Mouse (Mus musculus) midbrain, postnatal 0 days (tissue): ENCODE measurements around the gene Gsdma2. TPM values are rescaled to one million over a fixed set of nuclear protein-coding genes. Genes with fewer than 3 reads are reported as not detected.

Experiments used
- ATAC-seq: fragments of 200-750 bp; cut with Nextera tagmentation; 2 replicates; pipeline ENCODE4 v1.8.0; 2017; ENCODE audit warnings: moderate number of reproducible peaks, mild to moderate bottlenecking, moderate TSS enrichment, moderate library complexity; ENCODE audit not compliant: low FRiP score
- DNase-seq: peaks from one replicate; pipeline ENCODE4 v3.0.0-alpha.2; 2015; ENCODE audit warnings: low spot score
- H3K27ac ChIP-seq: fragments of 300-500 bp; sonication (generic); 2 replicates; pipeline ENCODE4 v1.5.1; 2014; ENCODE audit warnings: low read depth, mild to moderate bottlenecking, low read length, mixed read lengths
- H3K27me3 ChIP-seq: fragments of 300-500 bp; sonication (generic); 2 replicates; pipeline ENCODE4 v1.6.1; 2014; ENCODE audit warnings: low read length, control low read depth, mixed read lengths; ENCODE audit not compliant: insufficient read depth
- H3K36me3 ChIP-seq: fragments of 300-500 bp; sonication (generic); 2 replicates; pipeline ENCODE4 v1.6.1; 2014; ENCODE audit warnings: low read length, control low read depth, mixed read lengths; ENCODE audit not compliant: insufficient read depth
- H3K4me1 ChIP-seq: fragments of 300-500 bp; sonication (generic); 2 replicates; pipeline ENCODE4 v1.6.1; 2014; ENCODE audit warnings: mild to moderate bottlenecking, control low read depth, antibody characterized with exemption, low read length, mixed read lengths; ENCODE audit not compliant: insufficient read depth
- H3K4me2 ChIP-seq: fragments of 300-500 bp; sonication (generic); 2 replicates; pipeline ENCODE4 v1.6.1; 2014; ENCODE audit warnings: low read depth, mild to moderate bottlenecking, low read length, mixed read lengths; ENCODE audit not compliant: poor library complexity, severe bottlenecking
- H3K4me3 ChIP-seq: fragments of 300-500 bp; sonication (generic); 2 replicates; pipeline ENCODE4 v1.5.1; 2014; ENCODE audit warnings: low read depth, mild to moderate bottlenecking, low read length, moderate library complexity
- H3K9ac ChIP-seq: fragments of 300-500 bp; sonication (generic); replicated peaks from 2 replicates; pipeline ENCODE4 v1.6.1; 2014; ENCODE audit warnings: mild to moderate bottlenecking, low read length, moderate library complexity, mixed read lengths; ENCODE audit not compliant: poor library complexity, severe bottlenecking
- H3K9me3 ChIP-seq: fragments of 300-500 bp; sonication (generic); 2 replicates; pipeline ENCODE4 v1.6.1; 2016; ENCODE audit warnings: low read length, control low read depth
- CTCF ChIP-seq: IDR thresholded peaks from 2 replicates; pipeline ENCODE4 v1.5.1; 2016; ENCODE audit warnings: antibody characterized with exemption, mild to moderate bottlenecking
- WGBS: fragments of 180-500 bp; shearing (Covaris S2); extraction: QIAGEN DNeasy Blood & Tissue Kit; methylation state at CpG from one replicate; pipeline ENCODE4 v1.1.7; 2014; 5-methylcytosine and 5-hydroxymethylcytosine counted together
- polyA plus RNA-seq: library from polyadenylated mRNA; unstranded; fragments of >200 nt; fragmentation: Nextera tagmentation; extraction: Ambion mirVana; gene quantifications from 2 replicates; pipeline ENCODE4 v1.2.1, GENCODE M21; 2015
- total RNA-seq: library from RNA; depleted of rRNA; stranded (reverse); fragments of >200 nt; gene quantifications from 2 replicates; pipeline ENCODE4 v1.2.3, GENCODE M21; 2014; rRNA removed

Gene Gsdma2
- total and polyA plus RNA-seq, 2 experiments from 2014 or later, result 0.15 TPM; not detected in 1

GRCm38 (mm10) chr11:98698849-98699640, 52.5 kb downstream of the Gsdma2 start:
- H3K4me1 ChIP-seq, result no peaks in the 10 kb centered on the region
- H3K9ac ChIP-seq, result no peak overlapping the region
- H3K4me3 ChIP-seq, result no peak overlapping the region
- no peaks in the 10 kb centered on the region for H3K27me3 ChIP-seq
- ATAC-seq (no peak), DNase-seq (no peak)
- WGBS, result 88% methylated on average over 16 of the region's 16 CpGs
- TF ChIP-seq CTCF, result no peak
- H3K27ac ChIP-seq, result no peak overlapping the region
- H3K4me2 ChIP-seq, result no peak overlapping the region
- H3K36me3 ChIP-seq, result peaks cover 23% of the 10 kb centered on the region
- no peaks in the 10 kb centered on the region for H3K9me3 ChIP-seq

DNA sequence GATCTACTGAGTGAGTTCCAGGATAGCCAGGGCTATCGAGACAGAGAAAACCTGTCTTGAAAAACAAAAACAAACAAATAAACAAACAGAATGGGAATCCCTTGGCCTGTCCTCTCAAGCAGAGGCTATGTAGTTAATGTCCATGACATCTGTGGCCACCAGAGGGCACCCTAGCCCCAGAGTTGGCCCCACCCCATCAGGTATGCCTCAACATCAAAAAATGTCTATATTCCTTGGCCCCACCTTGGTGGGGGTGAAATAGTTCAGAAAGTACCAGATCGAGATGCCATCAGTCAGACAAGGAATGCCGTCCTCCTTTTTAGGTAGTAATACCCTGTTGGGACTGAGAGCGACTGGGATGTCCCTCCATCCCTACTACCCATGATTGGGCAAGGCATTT, 53.4 kb downstream of the Gsdma2 start:
- H3K36me3 ChIP-seq, result peaks cover 23% of the 10 kb centered on the region
- H3K9ac ChIP-seq, result no peak overlapping the region
- H3K27me3 ChIP-seq, result no peaks in the 10 kb centered on the region
- H3K27ac ChIP-seq, result no peak overlapping the region
- H3K4me1 ChIP-seq, result no peaks in the 10 kb centered on the region
- ATAC-seq (no peak), DNase-seq (peak; percentile 69)
- 40% methylated on average over 4 of the region's 4 CpGs for WGBS
- no peaks in the 10 kb centered on the region for H3K9me3 ChIP-seq
- H3K4me2 ChIP-seq, result no peak overlapping the region
- TF ChIP-seq CTCF, result peak; percentile 88
- no peak overlapping the region for H3K4me3 ChIP-seq

GRCm38 (mm10) chr11:98701213-98701670, 54.7 kb downstream of the Gsdma2 start, which contains the start of gene Csf3:
Csf3 (plus strand) TSS chr11:98701263.
- no peak within 1 kb of the TSS for H3K4me3 ChIP-seq
- 40% methylated on average over 10 of the region's 10 CpGs for WGBS
- no peaks in the 10 kb centered on the region for H3K27me3 ChIP-seq
- peaks cover 24% of the 10 kb centered on the region for H3K36me3 ChIP-seq
- no peaks in the 10 kb centered on the region for H3K4me1 ChIP-seq
- no peak for TF ChIP-seq CTCF
- no peak for ATAC-seq
- peak within 1 kb of the TSS; percentile 13; the same call in 1 of the 2 replicates for H3K9ac ChIP-seq
- H3K27ac ChIP-seq, result no peak within 1 kb of the TSS
- no peak for DNase-seq
- H3K9me3 ChIP-seq, result no peaks in the 10 kb centered on the region
- H3K4me2 ChIP-seq, result no peak within 1 kb of the TSS

GRCm38 (mm10) chr11:98702323-98702722, 55.8 kb downstream of the Gsdma2 start:
- DNase-seq, result no peak
- no peak for ATAC-seq
- Histone ChIP-seq H3K9ac (no peak overlapping the region), H3K27me3 (no peaks in the 10 kb centered on the region), H3K27ac (no peak overlapping the region), H3K9me3 (no peaks in the 10 kb centered on the region), H3K4me1 (no peaks in the 10 kb centered on the region), H3K4me3 (no peak overlapping the region), H3K36me3 (peaks cover 35% of the 10 kb centered on the region), H3K4me2 (no peak overlapping the region)
- WGBS, result 73% methylated on average over 5 of the region's 5 CpGs
- TF ChIP-seq CTCF, result no peak

- Histone ChIP-seq H3K4me3 (no peak overlapping the region), H3K9ac (no peak overlapping the region), H3K4me1 (no peaks in the 10 kb centered on the region), H3K27ac (no peak overlapping the region), H3K36me3 (peaks cover 61% of the 10 kb centered on the region), H3K9me3 (no peaks in the 10 kb centered on the region), H3K27me3 (no peaks in the 10 kb centered on the region), H3K4me2 (no peak overlapping the region)
- ATAC-seq (no peak), DNase-seq (no peak)
- no peak for TF ChIP-seq CTCF
- WGBS, result 95% methylated on average over 10 of the region's 10 CpGs
Observed at GRCm38 (mm10) chr11:98705021-98705420, 58.5 kb downstream of the Gsdma2 start.

Other genes with a start within 250 kb of the Gsdma2 start
- 10.1 and 10.9 TPM in 2 replicates for gene Pgap3, start 246.3 kb upstream of the Gsdma2 start, total RNA-seq
- gene Pgap3, start 246.3 kb upstream of the Gsdma2 start, polyA plus RNA-seq, result 7.0 and 7.7 TPM in 2 replicates
- gene Erbb2, start 234.3 kb upstream of the Gsdma2 start, total RNA-seq, result 8.1 and 9.4 TPM in 2 replicates
- 3.9 and 4.5 TPM in 2 replicates for gene Erbb2, start 234.3 kb upstream of the Gsdma2 start, polyA plus RNA-seq
- 68.3 and 79.2 TPM in 2 replicates for gene Mien1, start 207.8 kb upstream of the Gsdma2 start, total RNA-seq
- 243 and 246 TPM in 2 replicates for gene Mien1, start 207.8 kb upstream of the Gsdma2 start, polyA plus RNA-seq
- 0.71 and 0.82 TPM in 2 replicates for gene Grb7, start 200.4 kb upstream of the Gsdma2 start, total RNA-seq
- 1.00 and 1.3 TPM in 2 replicates for gene Grb7, start 200.4 kb upstream of the Gsdma2 start, polyA plus RNA-seq
- gene Ikzf3, start 100.7 kb upstream of the Gsdma2 start, total RNA-seq, result 0.05 TPM in 1 of 2 replicates, not detected in the other
- gene Ikzf3, start 100.7 kb upstream of the Gsdma2 start, polyA plus RNA-seq, result 0.16 TPM in 1 of 2 replicates, not detected in the other
- gene Zpbp2, start 95.7 kb upstream of the Gsdma2 start, total RNA-seq, result 0.24 TPM in 1 of 2 replicates, not detected in the other
- 0.36 and 0.39 TPM in 2 replicates for gene Zpbp2, start 95.7 kb upstream of the Gsdma2 start, polyA plus RNA-seq
- gene Ormdl3, start 59.4 kb upstream of the Gsdma2 start, total RNA-seq, result 104 and 115 TPM in 2 replicates
- gene Ormdl3, start 59.4 kb upstream of the Gsdma2 start, polyA plus RNA-seq, result 108 and 111 TPM in 2 replicates
- gene Lrrc3c, start 48.5 kb upstream of the Gsdma2 start, total RNA-seq, result not detected in 2 replicates
- not detected in 2 replicates for gene Lrrc3c, start 48.5 kb upstream of the Gsdma2 start, polyA plus RNA-seq
- gene Gm12355, start 21.1 kb upstream of the Gsdma2 start, total RNA-seq, result not detected in 2 replicates
- 0.28 and 0.44 TPM in 2 replicates for gene Gm12355, start 21.1 kb upstream of the Gsdma2 start, polyA plus RNA-seq
- gene Gsdma3, start 20.4 kb upstream of the Gsdma2 start, total RNA-seq, result not detected in 2 replicates
- gene Gsdma3, start 20.4 kb upstream of the Gsdma2 start, polyA plus RNA-seq, result not detected in 2 replicates
- gene Gsdma, start 17.6 kb downstream of the Gsdma2 start, total RNA-seq, result 0.05 TPM in 1 of 2 replicates, not detected in the other
- 0.11 TPM in 1 of 2 replicates, not detected in the other for gene Gsdma, start 17.6 kb downstream of the Gsdma2 start, polyA plus RNA-seq
- gene Psmd3, start 35.8 kb downstream of the Gsdma2 start, total RNA-seq, result 114 and 129 TPM in 2 replicates
- gene Psmd3, start 35.8 kb downstream of the Gsdma2 start, polyA plus RNA-seq, result 182 and 183 TPM in 2 replicates
- not detected in 2 replicates for gene Csf3, start 54.5 kb downstream of the Gsdma2 start, total RNA-seq
- gene Csf3, start 54.5 kb downstream of the Gsdma2 start, polyA plus RNA-seq, result not detected in 2 replicates
- gene Med24, start 82.7 kb downstream of the Gsdma2 start, total RNA-seq, result 66.6 and 81.2 TPM in 2 replicates
- 52.2 and 59.8 TPM in 2 replicates for gene Med24, start 82.7 kb downstream of the Gsdma2 start, polyA plus RNA-seq
- gene Thra, start 93.9 kb downstream of the Gsdma2 start, total RNA-seq, result 774 and 843 TPM in 2 replicates
- gene Thra, start 93.9 kb downstream of the Gsdma2 start, polyA plus RNA-seq, result 165 and 182 TPM in 2 replicates
- gene Nr1d1, start 128.6 kb downstream of the Gsdma2 start, total RNA-seq, result 7.1 and 11.0 TPM in 2 replicates
- 12.3 and 14.3 TPM in 2 replicates for gene Nr1d1, start 128.6 kb downstream of the Gsdma2 start, polyA plus RNA-seq
- 88.3 and 107 TPM in 2 replicates for gene Msl1, start 148.8 kb downstream of the Gsdma2 start, total RNA-seq
- 22.3 and 25.8 TPM in 2 replicates for gene Msl1, start 148.8 kb downstream of the Gsdma2 start, polyA plus RNA-seq
- gene Casc3, start 158.1 kb downstream of the Gsdma2 start, total RNA-seq, result 29.4 and 32.2 TPM in 2 replicates
- gene Casc3, start 158.1 kb downstream of the Gsdma2 start, polyA plus RNA-seq, result 34.0 and 39.7 TPM in 2 replicates
- 39.0 and 40.8 TPM in 2 replicates for gene Rapgefl1, start 190.0 kb downstream of the Gsdma2 start, total RNA-seq
- 10.9 and 11.4 TPM in 2 replicates for gene Rapgefl1, start 190.0 kb downstream of the Gsdma2 start, polyA plus RNA-seq
- gene Wipf2, start 216.9 kb downstream of the Gsdma2 start, total RNA-seq, result 9.2 and 9.8 TPM in 2 replicates
- gene Wipf2, start 216.9 kb downstream of the Gsdma2 start, polyA plus RNA-seq, result 3.0 and 3.8 TPM in 2 replicates